Mouse (Mus musculus) heart, postnatal 14 days (tissue): ENCODE results near the gene Zfp385c. TPM values are rescaled to one million over a fixed set of nuclear protein-coding genes. Genes with fewer than 3 reads are reported as not detected.
"Not testable (repeated sequence)": the region's sequence is repeated elsewhere in the genome, so short reads cannot be mapped to it uniquely, and the experiment has no call there.

Experiments
- DNase-seq, 2 experiments: peaks; one replicate each; pipeline ENCODE4 v3.0.0; 2021 to 2022
- intact Hi-C: fragments of 180-260 bp; cut with DNase I; formaldehyde crosslinking; loops from one replicate; pipeline ENCODE4 v1.15.1; 2025
- total RNA-seq, 2 experiments: library from RNA; stranded (reverse); gene quantifications; 2 replicates each; pipeline ENCODE4 v1.2.3; 2021

Zfp385c gene
- total RNA-seq, 2 experiments from 2014 or later, result 0.10 to 0.29 TPM

- intact Hi-C loops, result loop anchor here (10.0 kb wide), 1 partner anchor 276 kb away; no protein-coding TSS in a partner anchor
- DNase-seq, result no peak
These were observed 8.5 kb upstream of the Zfp385c start for GRCm38 (mm10) chr11:100700710-100701109.

GRCm38 (mm10) chr11:100697921-100698320 lies 5.7 kb upstream of the Zfp385c start:
- no peak for DNase-seq
- intact Hi-C loops, result no loop called here

GRCm38 (mm10) chr11:100694926-100695325 lies 2.7 kb upstream of the Zfp385c start:
- peak; percentile 84 to 91 for DNase-seq
- intact Hi-C loops, result loop anchor here (1.0 kb wide), 2 partner anchors 69 to 125 kb away; no protein-coding TSS in a partner anchor

GRCm38 (mm10) chr11:100693154-100693553 lies 899 bp upstream of the Zfp385c start:
- DNase-seq, result no peak
- intact Hi-C loops, result no loop called here

- DNase-seq, result peak in 1 of 2 experiments; percentile 16
- intact Hi-C loops, result no loop called here
These were observed 1.9 kb downstream of the Zfp385c start for GRCm38 (mm10) chr11:100690389-100690788.

- DNase-seq, result no peak
- intact Hi-C loops, result loop anchor here (5.0 kb wide), 1 partner anchor 36 kb away; no protein-coding TSS in a partner anchor
These were observed 3.8 kb downstream of the Zfp385c start for GRCm38 (mm10) chr11:100688443-100688842.

GRCm38 (mm10) chr11:100687265-100687664 lies 5.0 kb downstream of the Zfp385c start:
- no peak for DNase-seq
- intact Hi-C loops, result loop anchor here (5.0 kb wide), 1 partner anchor 35 kb away; no protein-coding TSS in a partner anchor

GRCm38 (mm10) chr11:100685371-100685770 lies 6.9 kb downstream of the Zfp385c start:
- intact Hi-C loops, result loop anchor here (5.0 kb wide), 1 partner anchor 33 kb away; no protein-coding TSS in a partner anchor
- DNase-seq, result no peak

- intact Hi-C loops, result no loop called here
- DNase-seq, result no peak
These were observed 8.2 kb downstream of the Zfp385c start for GRCm38 (mm10) chr11:100684084-100684483.

- intact Hi-C loops, result no loop called here
These were observed 9.7 kb downstream of the Zfp385c start for GRCm38 (mm10) chr11:100682526-100682925.

GRCm38 (mm10) chr11:100681826-100682225 lies 10.4 kb downstream of the Zfp385c start:
- intact Hi-C loops, result no loop called here

More at GRCm38 (mm10) chr11:100682526-100682925, 9.7 kb downstream of the Zfp385c start:
- DNase-seq, result no peak

GRCm38 (mm10) chr11:100677810-100678209 lies 14.4 kb downstream of the Zfp385c start:
- no peak for DNase-seq
- intact Hi-C loops, result no loop called here

More at GRCm38 (mm10) chr11:100681826-100682225, 10.4 kb downstream of the Zfp385c start:
- no peak for DNase-seq

GRCm38 (mm10) chr11:100673169-100673568 lies 19.1 kb downstream of the Zfp385c start:
- intact Hi-C loops, result no loop called here
- DNase-seq, result peak; percentile 68 to 74

GRCm38 (mm10) chr11:100671956-100672355 lies 20.3 kb downstream of the Zfp385c start:
- peak; percentile 39 to 63 for DNase-seq
- intact Hi-C loops, result no loop called here

- no peak for DNase-seq
These were observed 21.2 kb downstream of the Zfp385c start for GRCm38 (mm10) chr11:100671049-100671448.

GRCm38 (mm10) chr11:100659806-100660205 lies 32.4 kb downstream of the Zfp385c start:
- DNase-seq, result no peak
- intact Hi-C loops, result no loop called here

More at GRCm38 (mm10) chr11:100671049-100671448, 21.2 kb downstream of the Zfp385c start:
- intact Hi-C loops, result no loop called here

- DNase-seq, result peak in 1 of 2 experiments; percentile 9
- intact Hi-C loops, result no loop called here
These were observed 35.8 kb downstream of the Zfp385c start for GRCm38 (mm10) chr11:100656458-100656857.

- intact Hi-C loops, DNase-seq: not testable (repeated sequence)
These were observed 36.7 kb downstream of the Zfp385c start for GRCm38 (mm10) chr11:100655589-100655988.

GRCm38 (mm10) chr11:100651748-100652147 lies 40.5 kb downstream of the Zfp385c start:
- DNase-seq, result no peak
- intact Hi-C loops, result loop anchor here (5.0 kb wide), 1 partner anchor 36 kb away; no protein-coding TSS in a partner anchor

GRCm38 (mm10) chr11:100651205-100651604 lies 41.0 kb downstream of the Zfp385c start:
- intact Hi-C loops, result loop anchor here (5.0 kb wide), 1 partner anchor 36 kb away; no protein-coding TSS in a partner anchor
- no peak for DNase-seq

- DNase-seq, result no peak
- intact Hi-C loops, result no loop called here
These were observed 43.9 kb downstream of the Zfp385c start for GRCm38 (mm10) chr11:100648405-100648804.

GRCm38 (mm10) chr11:100646265-100646664 lies 46.0 kb downstream of the Zfp385c start:
- intact Hi-C loops, result no loop called here
- DNase-seq, result peak; percentile 23 to 53
